Mouse (Mus musculus): ENCODE data around the gene Cacna1f.

Gene Cacna1f

GRCm38 (mm10) chrX:7674284-7675000, 67.6 kb downstream of the Cacna1f start:
- no peak for DNase-seq (ENCODE audit: low read depth, low spot score)

DNA sequence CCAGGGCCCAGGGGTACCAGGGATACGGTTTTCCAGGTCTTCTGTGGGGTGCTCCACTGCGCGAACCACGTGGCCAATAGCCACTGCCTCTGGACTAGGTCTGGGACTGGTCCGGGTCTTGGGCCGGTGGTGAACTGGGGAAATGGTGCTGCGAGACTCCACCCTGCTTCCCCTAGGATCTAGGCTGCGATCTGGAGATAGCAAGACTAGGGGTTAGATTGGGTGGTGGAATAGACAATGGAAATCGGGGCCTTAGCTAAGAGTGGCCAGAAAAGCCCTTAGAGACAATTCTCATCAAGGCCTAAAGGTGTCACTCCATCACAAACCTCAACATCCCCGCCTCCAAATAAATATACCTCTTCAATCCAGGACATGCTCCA, 68.1 kb downstream of the Cacna1f start:
- DNase-seq (ENCODE audit: low read depth, low spot score): no peak

DNA sequence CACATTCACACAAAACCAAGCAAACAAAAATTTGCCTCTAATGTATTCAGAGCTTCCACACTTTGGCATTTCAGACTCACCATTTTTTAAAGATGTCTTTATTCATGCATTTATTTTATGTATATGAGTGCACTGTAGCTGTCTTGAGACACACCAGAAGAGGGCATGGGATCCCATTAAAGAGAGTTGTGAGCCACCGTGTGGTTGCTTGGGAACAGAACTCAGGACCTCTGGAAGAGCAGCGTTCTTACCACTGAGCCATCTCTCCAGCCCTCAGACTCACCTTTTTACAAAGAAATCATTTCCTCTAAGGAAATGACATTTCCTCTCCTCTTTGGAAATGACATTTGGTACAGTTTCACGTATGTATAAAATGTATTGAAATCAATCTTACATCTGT, 72.1 kb downstream of the Cacna1f start:
- DNase-seq (ENCODE audit: low read depth, low spot score): no peak

GRCm38 (mm10) chrX:7679405-7680056, 72.6 kb downstream of the Cacna1f start:
- DNase-seq (ENCODE audit: low read depth, low spot score): no peak

DNA sequence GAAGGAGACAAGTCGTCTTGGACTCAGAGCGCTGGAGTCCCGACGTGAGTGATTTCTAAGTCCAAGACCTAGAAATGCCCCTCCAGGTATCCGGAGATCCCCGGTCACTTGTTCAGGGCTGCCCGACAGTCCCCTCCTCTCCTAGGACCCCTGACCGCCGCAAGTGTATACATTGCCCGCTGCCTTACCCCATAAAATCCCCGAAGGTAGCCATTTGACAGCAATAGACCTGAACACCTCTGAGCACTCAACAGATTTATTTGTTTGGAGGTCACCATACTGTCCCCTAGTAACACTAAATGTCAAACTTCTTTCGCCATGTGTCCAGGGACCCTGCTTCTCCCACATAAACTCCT, 73.2 kb downstream of the Cacna1f start:
- DNase-seq (ENCODE audit: low read depth, low spot score): no peak

GRCm38 (mm10) chrX:7680864-7681263, 74.0 kb downstream of the Cacna1f start, which contains the start of gene Magix:
TSS of gene Magix (minus strand) at chrX:7681251.
- no peak for DNase-seq (ENCODE audit: low read depth, low spot score)

All from brain, embryonic 18.5 days (tissue).